Mouse (Mus musculus) layer of hippocampus, postnatal 25 days (tissue): ENCODE results near the gene Calhm5. TPM values are rescaled to one million over a fixed set of nuclear protein-coding genes. Genes with fewer than 3 reads are reported as not detected.

Source experiments
- DNase-seq, 2 experiments: peaks; one replicate each; pipeline ENCODE4 v3.0.0; 2022; ENCODE audit warnings: mixed read lengths in 2 of 2, low spot score in 1 of 2; ENCODE audit errors: extremely low spot score in 1 of 2
- total RNA-seq, 2 experiments: library from RNA; stranded (reverse); gene quantifications; 2 replicates each; pipeline ENCODE4 v1.2.3; 2021

Gene Calhm5
- total RNA-seq, 2 experiments from 2014 or later, result 3.8 TPM

DNA sequence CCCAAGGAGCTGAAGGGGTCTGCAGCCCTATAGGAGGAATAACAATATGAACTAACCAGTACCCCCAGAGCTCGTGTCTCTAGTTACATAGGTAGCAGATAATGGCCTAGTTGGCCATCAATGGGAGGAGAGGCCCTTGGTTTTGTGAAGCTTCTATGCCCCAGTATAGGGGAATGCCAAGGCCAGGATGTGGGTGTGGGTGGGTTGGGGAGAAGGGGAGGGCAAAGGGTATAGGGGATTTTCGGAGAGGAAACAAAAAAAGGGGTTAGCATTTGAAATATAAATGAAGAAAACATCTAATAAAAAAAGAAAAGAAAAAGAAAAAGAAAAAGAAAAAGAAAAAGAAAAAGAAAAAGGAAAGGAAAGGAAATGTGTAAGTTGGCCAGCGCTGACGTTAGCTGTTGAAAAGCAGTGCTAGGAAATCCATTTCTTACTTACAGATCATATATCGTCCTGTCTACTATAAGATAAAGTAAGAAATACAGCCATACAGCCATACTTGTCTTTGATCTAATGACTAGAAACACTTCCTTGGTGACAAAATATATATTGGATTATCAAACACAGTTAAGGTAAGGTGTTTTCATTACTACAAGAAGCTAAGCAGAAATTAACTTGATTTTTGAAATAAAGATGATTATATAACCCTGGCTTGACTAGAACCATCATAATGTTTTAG, 21.7 kb downstream of the Calhm5 start:
- DNase-seq, result no peak

DNA sequence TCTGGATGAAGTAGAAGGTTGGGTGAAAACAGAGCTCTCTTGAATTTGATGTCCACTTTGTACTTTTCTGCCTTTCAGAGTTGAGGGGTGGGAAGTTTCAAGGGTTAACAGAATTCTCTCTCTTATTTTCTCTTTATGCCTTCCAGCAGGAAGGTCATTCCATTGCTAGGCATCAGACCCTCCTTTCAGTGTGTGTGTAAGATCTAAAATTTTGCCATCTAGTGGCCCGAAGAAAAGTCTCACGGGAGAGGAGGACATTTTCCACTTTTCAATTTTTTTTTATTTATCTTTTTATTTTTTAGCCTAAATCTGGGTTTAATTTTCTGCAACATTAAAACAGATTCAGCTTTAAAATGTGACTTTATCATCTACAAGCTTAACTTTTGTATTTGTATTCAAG, 24.7 kb downstream of the Calhm5 start:
- no peak for DNase-seq

DNA sequence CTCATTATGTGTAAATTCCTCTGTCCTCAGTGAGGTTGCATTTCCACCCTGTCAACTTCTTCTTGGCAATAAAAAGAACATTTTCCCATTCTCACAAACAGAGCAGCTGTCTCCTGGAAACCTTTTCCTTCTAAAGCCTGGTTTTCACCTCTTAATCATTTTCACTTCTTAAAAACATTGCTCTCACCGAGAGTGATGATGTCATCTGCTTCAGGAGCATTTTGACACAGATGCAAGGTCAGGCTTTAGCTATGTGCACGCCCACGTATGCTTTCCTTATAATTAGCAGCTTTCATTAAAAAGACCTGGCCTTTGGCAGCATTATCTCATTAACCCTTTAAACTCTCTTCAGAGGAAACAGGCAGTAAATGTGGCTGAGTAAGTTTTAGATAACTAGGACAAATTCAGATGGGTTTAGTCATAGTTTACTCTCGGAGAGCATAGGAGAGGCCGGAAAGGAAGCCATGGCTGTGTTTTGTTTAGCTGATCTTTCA, 25.3 kb downstream of the Calhm5 start:
- DNase-seq, result no peak

DNA sequence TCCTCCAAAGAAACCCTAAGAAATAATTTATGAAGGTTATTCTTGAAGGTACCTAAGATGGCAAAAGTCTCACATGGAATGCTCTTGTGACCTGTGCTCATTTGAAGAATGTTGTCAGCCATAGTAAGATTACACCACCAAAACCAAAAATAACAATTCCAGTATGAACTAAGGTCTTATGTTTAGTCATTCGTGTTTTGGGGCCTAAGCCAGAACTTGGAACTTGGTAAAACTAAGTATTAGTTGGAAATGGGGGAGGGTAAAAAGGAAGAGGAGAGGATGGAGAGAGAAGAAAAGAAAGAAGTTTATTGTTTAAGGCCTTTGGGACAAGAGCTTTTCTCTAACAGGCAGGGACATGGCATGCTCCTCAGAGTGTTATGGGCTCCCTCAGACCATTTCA, 26.7 kb downstream of the Calhm5 start:
- DNase-seq, result no peak

DNA sequence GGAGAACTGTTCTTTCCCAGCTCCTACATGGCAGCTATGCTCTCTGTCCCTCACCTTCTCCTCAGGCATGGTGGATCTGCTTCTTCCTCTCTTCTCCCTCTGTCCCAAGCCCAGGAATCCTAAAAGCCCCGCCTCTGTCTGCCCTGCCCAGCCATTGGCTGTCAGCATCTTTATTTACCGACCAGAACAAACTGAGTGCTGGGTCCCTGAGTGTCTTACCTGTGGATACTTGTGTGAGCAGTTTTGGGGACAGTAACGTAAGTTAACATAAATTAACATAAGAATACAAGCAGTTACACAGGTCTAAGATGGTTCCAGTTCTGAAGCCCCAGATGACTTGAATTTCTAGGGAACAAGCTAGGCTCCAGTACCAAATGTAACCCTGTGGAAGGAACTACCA, 29.7 kb downstream of the Calhm5 start:
- DNase-seq, result no peak

DNA sequence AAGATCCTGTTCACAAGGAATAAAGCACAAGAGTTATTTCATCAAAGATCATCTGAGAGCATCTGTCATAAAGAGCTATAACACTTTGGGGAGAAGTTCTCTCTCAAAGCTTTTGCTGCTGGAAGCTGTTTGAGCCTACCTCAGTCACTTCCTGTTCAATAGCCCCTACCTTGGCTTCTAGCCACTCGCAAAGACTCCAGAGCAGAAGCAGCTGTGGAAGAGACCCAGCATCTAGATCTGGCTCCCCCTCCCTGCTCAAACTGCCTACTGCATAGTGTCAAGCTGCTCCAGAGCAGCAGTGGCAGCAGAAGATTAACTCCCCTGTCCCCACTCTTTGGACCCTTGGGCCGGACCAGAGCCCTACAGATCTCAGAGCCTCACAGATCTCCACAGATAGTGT, 42.3 kb downstream of the Calhm5 start:
- no peak for DNase-seq

DNA sequence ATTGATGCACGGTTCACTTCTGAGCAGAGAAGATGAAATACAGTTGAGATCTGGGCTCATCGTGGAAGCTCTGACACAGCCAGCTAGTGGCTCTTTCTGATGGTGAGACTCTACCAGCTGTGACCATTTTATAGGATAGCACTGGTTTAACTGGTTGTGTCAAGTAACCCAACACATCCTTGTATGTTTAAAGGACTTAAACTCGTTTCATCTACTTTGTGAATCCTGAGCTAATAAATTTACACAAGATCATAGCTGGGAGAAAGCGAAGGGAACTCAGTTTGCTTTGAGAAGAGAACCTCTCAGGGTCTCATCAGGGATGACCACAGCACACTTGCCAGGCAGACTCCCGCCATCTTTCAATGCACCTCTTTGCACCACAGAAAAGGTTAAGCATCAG, 52.1 kb downstream of the Calhm5 start, which contains the start of gene Calhm4:
Gene Calhm4, minus strand, starts transcription at position 101 of the 400 bp plus-strand sequence.
- DNase-seq, result no peak

Other genes with a start within 250 kb of the Calhm5 start
- not detected for gene Sult3a1, start 238.8 kb downstream of the Calhm5 start, total RNA-seq
- gene Rsph4a, start 191.4 kb downstream of the Calhm5 start, total RNA-seq, result 1 to 10 TPM; 4.1 TPM
- 10 to 100 TPM; 12.3 to 12.9 TPM for gene Zup1, start 145.2 kb downstream of the Calhm5 start, total RNA-seq
- 100 to 1,000 TPM in 1 of 2 experiments, 10 to 100 TPM in 1; 88.4 to 105 TPM for gene Rwdd1, start 76.9 kb downstream of the Calhm5 start, total RNA-seq
- gene Trappc3l, start 58.9 kb downstream of the Calhm5 start, total RNA-seq, result not detected
- not detected for gene Calhm4, start 52.2 kb downstream of the Calhm5 start, total RNA-seq
- under 1 TPM; 0.25 to 0.56 TPM for gene Calhm6, start 31.5 kb upstream of the Calhm5 start, total RNA-seq
- gene Dse, start 111.2 kb upstream of the Calhm5 start, total RNA-seq, result 1 to 10 TPM; 5.4 to 7.1 TPM
- gene Tspyl1, start 185.7 kb upstream of the Calhm5 start, total RNA-seq, result 100 to 1,000 TPM; 145 to 155 TPM
- 100 to 1,000 TPM; 342 to 371 TPM for gene Tspyl4, start 200.9 kb upstream of the Calhm5 start, total RNA-seq